Mouse (Mus musculus) forebrain, embryonic 11.5 days (tissue): ENCODE results near the gene Spaca4. TPM values are rescaled to one million over a fixed set of nuclear protein-coding genes. Genes with fewer than 3 reads are reported as not detected.
A peak's percentile ranks its signal among the peaks of the same experiment; 100 is the strongest.

Experiments used
- ATAC-seq: fragments of 200-750 bp; cut with Nextera tagmentation; replicated peaks from 2 replicates; pipeline ENCODE4 v1.8.0; 2017; ENCODE audit warnings: moderate TSS enrichment; ENCODE audit not compliant: low FRiP score
- DNase-seq: peaks from one replicate; pipeline ENCODE4 v3.0.0-alpha.2; 2017; ENCODE audit warnings: low spot score
- H3K27ac ChIP-seq: fragments of 300-500 bp; sonication (generic); 2 replicates; pipeline ENCODE4 v1.5.1; 2014; ENCODE audit warnings: low read depth, low read length
- H3K27me3 ChIP-seq: fragments of 300-500 bp; sonication (generic); 2 replicates; pipeline ENCODE4 v1.6.1; 2014; ENCODE audit warnings: mild to moderate bottlenecking, low read length, mixed read lengths; ENCODE audit not compliant: control insufficient read depth, insufficient read depth
- H3K36me3 ChIP-seq: fragments of 300-500 bp; sonication (generic); 2 replicates; pipeline ENCODE4 v1.6.1; 2014; ENCODE audit warnings: mild to moderate bottlenecking, low read length, moderate library complexity, mixed read lengths; ENCODE audit not compliant: control insufficient read depth, insufficient read depth
- H3K4me1 ChIP-seq: fragments of 300-500 bp; sonication (generic); replicated peaks from 2 replicates; pipeline ENCODE4 v1.6.1; 2014; ENCODE audit warnings: low read length, mixed read lengths; ENCODE audit not compliant: control insufficient read depth, insufficient read depth
- H3K4me2 ChIP-seq: fragments of 300-500 bp; sonication (generic); 2 replicates; pipeline ENCODE4 v1.6.1; 2014; ENCODE audit warnings: low read depth, mild to moderate bottlenecking, low read length, moderate library complexity, mixed read lengths; ENCODE audit not compliant: severe bottlenecking
- H3K4me3 ChIP-seq: fragments of 300-500 bp; sonication (generic); 2 replicates; pipeline ENCODE4 v1.5.1; 2014; ENCODE audit warnings: low read depth, low read length
- H3K9ac ChIP-seq: fragments of 300-500 bp; sonication (generic); 2 replicates; pipeline ENCODE4 v1.6.1; 2014; ENCODE audit warnings: low read length
- H3K9me3 ChIP-seq: fragments of 300-500 bp; sonication (generic); 2 replicates; pipeline ENCODE4 v1.6.1; 2016; ENCODE audit warnings: low read length, mixed read lengths; ENCODE audit not compliant: control insufficient read depth
- WGBS: fragments of 180-500 bp; shearing (Covaris S2); extraction: QIAGEN DNeasy Blood & Tissue Kit; methylation state at CpG from one replicate; pipeline ENCODE4 v1.1.7; 2014; 5-methylcytosine and 5-hydroxymethylcytosine counted together
- polyA plus RNA-seq: library from polyadenylated mRNA; unstranded; fragments of >200 nt; fragmentation: Nextera tagmentation; extraction: Ambion mirVana; gene quantifications from 2 replicates; pipeline ENCODE4 v1.2.1, GENCODE M21; 2014

Spaca4 gene
- polyA plus RNA-seq, 1 experiment from 2014 or later = not detected

DNA sequence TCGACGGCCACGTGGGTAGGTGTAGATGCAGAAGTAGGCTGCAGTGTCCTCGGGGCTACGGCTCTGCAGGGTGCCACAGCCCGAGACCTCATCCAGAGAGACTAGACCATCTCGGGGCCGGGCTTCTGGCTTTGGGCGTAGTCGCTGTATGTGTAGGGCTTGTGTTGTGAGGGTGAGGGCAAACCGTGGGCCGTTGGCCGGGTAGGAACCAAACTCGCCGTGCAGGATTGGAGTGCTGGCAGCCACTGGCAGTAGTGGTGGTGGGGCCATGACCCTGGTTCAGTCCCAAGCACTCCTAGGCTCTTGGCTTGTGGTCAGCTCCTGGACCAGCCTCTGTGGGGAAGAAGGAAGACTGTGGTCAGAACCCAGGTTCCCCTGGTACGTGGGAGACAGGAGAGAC, 12.2 kb downstream of the Spaca4 start:
- H3K4me3 ChIP-seq = no peak overlapping the region
- ATAC-seq = no peak
- 95% methylated on average over 16 of the region's 16 CpGs for WGBS

DNA sequence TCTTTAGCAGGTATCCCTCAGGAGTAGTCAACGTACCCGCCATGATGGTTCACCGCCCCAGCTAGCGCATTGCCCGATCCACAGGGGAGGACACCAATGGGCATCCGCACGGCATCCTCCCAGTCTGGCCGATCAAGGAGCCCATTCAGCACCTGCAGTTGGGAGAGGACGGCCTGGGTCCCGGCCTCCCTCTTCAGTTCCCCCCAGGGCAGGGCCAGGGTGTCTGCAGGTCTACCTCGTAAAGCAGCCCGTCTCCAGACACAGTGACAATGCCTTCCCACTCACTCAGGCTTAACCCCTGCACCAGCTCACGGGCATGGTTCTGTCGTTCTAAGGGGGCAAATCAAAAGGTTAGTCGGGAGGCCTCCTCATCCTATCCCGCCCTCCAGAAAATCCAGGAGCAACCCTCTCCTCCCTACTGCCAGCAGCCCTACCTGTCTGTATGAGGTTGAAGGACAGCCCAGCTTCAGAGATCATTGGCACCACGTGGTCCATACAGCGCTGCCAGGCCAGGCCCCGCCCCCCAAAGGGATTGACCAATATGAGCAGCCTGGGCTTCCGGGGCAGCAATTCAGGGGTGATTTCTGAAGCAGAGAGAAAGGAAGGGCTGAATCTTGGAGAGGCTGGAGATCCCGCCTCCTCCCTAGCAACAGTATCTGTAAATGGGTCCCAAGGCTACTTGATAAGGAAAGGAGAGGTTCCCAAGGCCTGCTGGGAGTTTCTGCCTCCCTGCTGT, 13.4 kb downstream of the Spaca4 start:
- H3K36me3 ChIP-seq = peaks cover 18% of the 10 kb centered on the region; the same call in 1 of the 2 replicates
- H3K9ac ChIP-seq = no peak overlapping the region
- no peak overlapping the region for H3K4me3 ChIP-seq
- DNase-seq (no peak), ATAC-seq (no peak)
- no peak overlapping the region for H3K27ac ChIP-seq
- peaks cover 32% of the 10 kb centered on the region for H3K4me1 ChIP-seq
- H3K4me2 ChIP-seq = no peak overlapping the region
- H3K9me3 ChIP-seq = no peaks in the 10 kb centered on the region
- H3K27me3 ChIP-seq = no peaks in the 10 kb centered on the region
- 90% methylated on average over 21 of the region's 21 CpGs for WGBS

More for the DNA sequence above, 12.2 kb downstream of the Spaca4 start:
- DNase-seq = no peak
- Histone ChIP-seq H3K27me3 (no peaks in the 10 kb centered on the region), H3K36me3 (peaks cover 18% of the 10 kb centered on the region; the same call in 1 of the 2 replicates), H3K27ac (no peak overlapping the region), H3K4me1 (peaks cover 22% of the 10 kb centered on the region), H3K9ac (no peak overlapping the region), H3K9me3 (no peaks in the 10 kb centered on the region), H3K4me2 (no peak overlapping the region)

GRCm38 (mm10) chr7:45711316-45712021, 14.1 kb downstream of the Spaca4 start:
- H3K4me2 ChIP-seq = no peak overlapping the region
- ATAC-seq = no peak
- H3K4me3 ChIP-seq = no peak overlapping the region
- no peaks in the 10 kb centered on the region for H3K9me3 ChIP-seq
- H3K36me3 ChIP-seq = peaks cover 18% of the 10 kb centered on the region; the same call in 1 of the 2 replicates
- no peak for DNase-seq
- H3K4me1 ChIP-seq = peaks cover 28% of the 10 kb centered on the region
- WGBS = 93% methylated on average over 24 of the region's 24 CpGs
- H3K27ac ChIP-seq = no peak overlapping the region
- no peak overlapping the region for H3K9ac ChIP-seq
- no peaks in the 10 kb centered on the region for H3K27me3 ChIP-seq

GRCm38 (mm10) chr7:45710477-45711191, 15.0 kb downstream of the Spaca4 start:
- H3K36me3 ChIP-seq = peaks cover 18% of the 10 kb centered on the region; the same call in 1 of the 2 replicates
- H3K9me3 ChIP-seq = no peaks in the 10 kb centered on the region
- H3K4me3 ChIP-seq = no peak overlapping the region
- no peak overlapping the region for H3K9ac ChIP-seq
- peaks cover 29% of the 10 kb centered on the region for H3K4me1 ChIP-seq
- H3K27me3 ChIP-seq = no peaks in the 10 kb centered on the region
- WGBS = 94% methylated on average over 20 of the region's 20 CpGs
- H3K27ac ChIP-seq = no peak overlapping the region
- H3K4me2 ChIP-seq = no peak overlapping the region
- ATAC-seq (no peak), DNase-seq (no peak)

DNA sequence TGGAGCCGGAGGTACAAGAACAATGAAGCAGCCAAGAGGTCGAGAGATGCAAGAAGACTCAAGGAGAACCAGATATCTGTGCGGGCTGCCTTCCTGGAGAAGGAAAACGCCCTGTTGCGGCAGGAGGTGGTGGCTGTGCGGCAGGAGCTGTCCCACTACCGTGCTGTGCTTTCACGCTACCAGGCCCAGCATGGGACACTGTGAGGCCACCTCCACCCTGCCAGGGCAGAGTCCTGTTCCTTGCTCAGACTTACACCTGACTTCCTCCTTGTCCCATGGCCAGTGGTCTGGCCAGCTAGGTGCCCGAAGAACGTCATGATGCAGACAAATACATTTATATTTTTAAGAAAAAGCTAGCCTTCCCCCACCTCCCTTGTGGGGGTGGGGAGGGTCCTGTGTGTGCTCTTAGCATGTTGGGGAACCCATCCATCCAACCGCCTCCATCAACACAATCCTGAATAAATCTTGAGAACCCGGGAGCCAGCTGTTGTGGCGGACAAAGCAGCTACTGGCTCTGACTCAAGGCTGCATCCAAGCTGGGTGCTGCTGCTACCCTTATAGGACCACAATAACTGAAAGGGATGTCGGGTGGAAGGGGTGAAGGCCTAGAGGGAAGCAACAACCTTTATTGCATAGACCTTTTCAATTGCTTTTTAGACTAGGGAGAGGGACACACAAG, 15.8 kb downstream of the Spaca4 start:
- Histone ChIP-seq H3K36me3 (peaks cover 18% of the 10 kb centered on the region; the same call in 1 of the 2 replicates), H3K9me3 (no peaks in the 10 kb centered on the region), H3K27ac (no peak overlapping the region), H3K27me3 (no peaks in the 10 kb centered on the region), H3K4me2 (no peak overlapping the region), H3K4me3 (no peak overlapping the region), H3K4me1 (peaks cover 28% of the 10 kb centered on the region), H3K9ac (no peak overlapping the region)
- WGBS = 73% methylated on average over 14 of the region's 14 CpGs
- ATAC-seq (no peak), DNase-seq (no peak)

- ATAC-seq = no peak
- DNase-seq = no peak
- Histone ChIP-seq H3K9me3 (no peaks in the 10 kb centered on the region), H3K27me3 (no peaks in the 10 kb centered on the region), H3K27ac (no peak overlapping the region), H3K4me1 (peaks cover 24% of the 10 kb centered on the region), H3K4me2 (no peak overlapping the region), H3K36me3 (peaks cover 18% of the 10 kb centered on the region; the same call in 1 of the 2 replicates), H3K4me3 (no peak overlapping the region), H3K9ac (no peak overlapping the region)
- WGBS = 49% methylated on average over 6 of the region's 6 CpGs
Observed at GRCm38 (mm10) chr7:45709036-45709435, 16.6 kb downstream of the Spaca4 start.

GRCm38 (mm10) chr7:45708221-45708761, 17.3 kb downstream of the Spaca4 start:
- Histone ChIP-seq H3K27me3 (no peaks in the 10 kb centered on the region), H3K36me3 (peaks cover 16% of the 10 kb centered on the region; the same call in 1 of the 2 replicates)
- WGBS = 56% methylated on average over 13 of the region's 13 CpGs

More at GRCm38 (mm10) chr7:45708221-45708761, 17.3 kb downstream of the Spaca4 start:
- Histone ChIP-seq H3K27ac (no peak overlapping the region), H3K9me3 (no peaks in the 10 kb centered on the region), H3K4me3 (no peak overlapping the region), H3K4me1 (peaks cover 28% of the 10 kb centered on the region), H3K4me2 (peak overlapping the region; percentile 98; the same call in 1 of the 2 replicates), H3K9ac (no peak overlapping the region)
- peak; percentile 52 for DNase-seq
- no peak for ATAC-seq
